Mouse (Mus musculus) cerebellum, adult 11-12 months (tissue): Measurements from ENCODE around the gene Arhgap35.
A peak's percentile ranks its signal among the peaks of the same experiment; 100 is the strongest.

Experiments
- DNase-seq: peaks from one replicate; pipeline ENCODE4 v3.0.0; 2022

Gene Arhgap35

GRCm38 (mm10) chr7:16507284-16507683 is 107.5 kb downstream of the Arhgap35 start:
- DNase-seq: no peak

- no peak for DNase-seq
These were observed 109.6 kb downstream of the Arhgap35 start for GRCm38 (mm10) chr7:16505226-16505593.

GRCm38 (mm10) chr7:16504573-16505225 is 110.1 kb downstream of the Arhgap35 start:
- no peak for DNase-seq

- no peak for DNase-seq
These were observed 113.2 kb downstream of the Arhgap35 start for GRCm38 (mm10) chr7:16501571-16501970.

- DNase-seq: no peak
These were observed 115.1 kb downstream of the Arhgap35 start for GRCm38 (mm10) chr7:16499671-16500104.

- no peak for DNase-seq
These were observed 118.5 kb downstream of the Arhgap35 start for GRCm38 (mm10) chr7:16496260-16496659.

GRCm38 (mm10) chr7:16493361-16493760 is 121.4 kb downstream of the Arhgap35 start:
- DNase-seq: no peak

GRCm38 (mm10) chr7:16492211-16492610 is 122.6 kb downstream of the Arhgap35 start:
- DNase-seq: no peak

GRCm38 (mm10) chr7:16491759-16492158 is 123.0 kb downstream of the Arhgap35 start:
- peak; percentile 62 for DNase-seq

- no peak for DNase-seq
These were observed 124.8 kb downstream of the Arhgap35 start for GRCm38 (mm10) chr7:16489948-16490347.

GRCm38 (mm10) chr7:16488816-16489215 is 126.0 kb downstream of the Arhgap35 start:
- DNase-seq: no peak

- DNase-seq: no peak
These were observed 137.2 kb downstream of the Arhgap35 start, which contains the start of gene Npas1 for GRCm38 (mm10) chr7:16477628-16478027. TSS of gene Npas1 (minus strand) at chr7:16477728.

GRCm38 (mm10) chr7:16476600-16476989 is 138.2 kb downstream of the Arhgap35 start:
- DNase-seq: no peak

- DNase-seq: no peak
These were observed 138.8 kb downstream of the Arhgap35 start for GRCm38 (mm10) chr7:16475764-16476599.

GRCm38 (mm10) chr7:16475321-16475720 is 139.5 kb downstream of the Arhgap35 start:
- DNase-seq: no peak

GRCm38 (mm10) chr7:16474445-16474844 is 140.3 kb downstream of the Arhgap35 start:
- DNase-seq: no peak

- DNase-seq: no peak
These were observed 140.9 kb downstream of the Arhgap35 start for GRCm38 (mm10) chr7:16473847-16474246.

- no peak for DNase-seq
These were observed 142.6 kb downstream of the Arhgap35 start for GRCm38 (mm10) chr7:16472116-16472709.

GRCm38 (mm10) chr7:16471549-16471948 is 143.2 kb downstream of the Arhgap35 start:
- no peak for DNase-seq

- DNase-seq: no peak
These were observed 146.7 kb downstream of the Arhgap35 start for GRCm38 (mm10) chr7:16468115-16468514.

- no peak for DNase-seq
These were observed 148.2 kb downstream of the Arhgap35 start for GRCm38 (mm10) chr7:16466565-16466964.

- DNase-seq: no peak
These were observed 149.2 kb downstream of the Arhgap35 start for GRCm38 (mm10) chr7:16465568-16465967.

GRCm38 (mm10) chr7:16465160-16465559 is 149.6 kb downstream of the Arhgap35 start:
- DNase-seq: peak; percentile 71

- DNase-seq: peak; percentile 69
These were observed 151.6 kb downstream of the Arhgap35 start for GRCm38 (mm10) chr7:16463214-16463613.
